Mouse (Mus musculus) lung, embryonic 14.5 days (tissue): ENCODE results near the gene Tmem201. TPM values are rescaled to one million over a fixed set of nuclear protein-coding genes. Genes with fewer than 3 reads are reported as not detected.

Experiments
- ATAC-seq: fragments of 200-750 bp; cut with Nextera tagmentation; 2 replicates; pipeline ENCODE4 v1.8.0; 2017; ENCODE audit warnings: mild to moderate bottlenecking, moderate TSS enrichment, moderate library complexity; ENCODE audit not compliant: insufficient read depth
- DNase-seq: peaks from one replicate; pipeline ENCODE4 v3.0.0-alpha.2; 2015
- H3K27ac ChIP-seq: fragments of 300-500 bp; sonication (generic); 2 replicates; pipeline ENCODE4 v1.5.1; 2014; ENCODE audit warnings: low read depth, mild to moderate bottlenecking, moderate library complexity
- H3K27me3 ChIP-seq: fragments of 300-500 bp; sonication (generic); 2 replicates; pipeline ENCODE4 v1.6.1; 2014; ENCODE audit warnings: low read length, control low read depth; ENCODE audit not compliant: insufficient read depth
- H3K36me3 ChIP-seq: fragments of 300-500 bp; sonication (generic); 2 replicates; pipeline ENCODE4 v1.6.1; 2014; ENCODE audit warnings: control low read depth; ENCODE audit not compliant: insufficient read depth
- H3K4me1 ChIP-seq: fragments of 300-500 bp; sonication (generic); 2 replicates; pipeline ENCODE4 v1.6.1; 2014; ENCODE audit warnings: antibody characterized with exemption, control low read depth; ENCODE audit not compliant: insufficient read depth
- H3K4me2 ChIP-seq: fragments of 300-500 bp; sonication (generic); 2 replicates; pipeline ENCODE4 v1.6.1; 2014; ENCODE audit warnings: mild to moderate bottlenecking
- H3K4me3 ChIP-seq: fragments of 300-500 bp; sonication (generic); 2 replicates; pipeline ENCODE4 v1.5.1; 2014; ENCODE audit warnings: low read depth, low read length
- H3K9ac ChIP-seq: fragments of 300-500 bp; sonication (generic); 2 replicates; pipeline ENCODE4 v1.6.1; 2014
- H3K9me3 ChIP-seq: fragments of 300-500 bp; sonication (generic); 2 replicates; pipeline ENCODE4 v1.6.1; 2016; ENCODE audit warnings: low read depth, low read length, control low read depth
- CTCF ChIP-seq: IDR thresholded peaks from 2 replicates; pipeline ENCODE4 v1.5.1; 2016; ENCODE audit warnings: antibody characterized with exemption, low read depth
- WGBS: fragments of 180-500 bp; shearing (Covaris S2); extraction: QIAGEN DNeasy Blood & Tissue Kit; methylation state at CpG from one replicate; pipeline ENCODE4 v1.1.7; 2014; 5-methylcytosine and 5-hydroxymethylcytosine counted together
- polyA plus RNA-seq: library from polyadenylated mRNA; unstranded; fragments of >200 nt; fragmentation: Nextera tagmentation; extraction: Ambion mirVana; gene quantifications from 2 replicates; pipeline ENCODE4 v1.2.1, GENCODE M21; 2014

The Tmem201 gene
- polyA plus RNA-seq, 1 experiment from 2014 or later: 30.3 TPM

GRCm38 (mm10) chr4:149665692-149666090 is 72.2 kb downstream of the Tmem201 start:
- Histone ChIP-seq H3K9ac (no peak overlapping the region), H3K4me1 (no peaks in the 10 kb centered on the region), H3K36me3 (no peaks in the 10 kb centered on the region), H3K4me2 (no peak overlapping the region), H3K27ac (no peak overlapping the region), H3K4me3 (no peak overlapping the region), H3K9me3 (no peaks in the 10 kb centered on the region), H3K27me3 (no peaks in the 10 kb centered on the region)
- no peak for TF ChIP-seq CTCF
- WGBS: 85% methylated on average over 6 of the region's 6 CpGs
- ATAC-seq: no peak
- DNase-seq: no peak

Other genes with a start within 250 kb of the Tmem201 start
- 65.3 and 65.4 TPM in 2 replicates for gene Ctnnbip1, start 219.8 kb downstream of the Tmem201 start, polyA plus RNA-seq
- gene Clstn1, start 151.6 kb downstream of the Tmem201 start, polyA plus RNA-seq: 45.3 and 45.7 TPM in 2 replicates
- gene Pik3cd, start 35.5 kb downstream of the Tmem201 start, polyA plus RNA-seq: 4.9 and 5.5 TPM in 2 replicates
- 8.7 and 9.6 TPM in 2 replicates for gene Slc25a33, start 36.2 kb upstream of the Tmem201 start, polyA plus RNA-seq
- gene Spsb1, start 217.0 kb upstream of the Tmem201 start, polyA plus RNA-seq: 17.0 and 17.1 TPM in 2 replicates